Mouse (Mus musculus) ZHBTc4 (cell line): ENCODE results near the gene Dagla.

ENCODE experiments used
- DNase-seq: peaks from one replicate; pipeline ENCODE4 v3.0.0-alpha.2; 2011; ENCODE audit warnings: low read depth, low spot score

Dagla gene

GRCm38 (mm10) chr19:10203848-10204615 is 100.6 kb downstream of the Dagla start, which contains the start of the genes Tmem258 and Fen1:
Gene Tmem258 (plus strand): TSS chr19:10204014.
Gene Fen1 (minus strand): TSS chr19:10204169.
- DNase-seq: peak; percentile 92

GRCm38 (mm10) chr19:10203146-10203847 is 101.4 kb downstream of the Dagla start:
- peak; percentile 60 for DNase-seq

- peak; percentile 93 for DNase-seq
These were observed 106.0 kb downstream of the Dagla start for GRCm38 (mm10) chr19:10198723-10199122.

GRCm38 (mm10) chr19:10198286-10198685 is 106.4 kb downstream of the Dagla start:
- peak; percentile 63 for DNase-seq

GRCm38 (mm10) chr19:10197130-10197529 is 107.5 kb downstream of the Dagla start:
- DNase-seq: no peak
